Mouse (Mus musculus): ENCODE results near the gene Sec14l1. TPM values are rescaled to one million over a fixed set of nuclear protein-coding genes. Genes with fewer than 3 reads are reported as not detected.

Gene Sec14l1
- polyA plus RNA-seq, 1 experiment from 2014 or later: 18.0 TPM

Small RNA genes within 50 kb of the gene (microRNA-seq; reads per million reads assigned to microRNA genes)
- gene Gm24323 (not detected), gene Mir6516 (1.3 reads per million)

Other genes starting within 250 kb of the Sec14l1 start
- not detected in 2 replicates for gene Mgat5b, start 196.3 kb upstream of the Sec14l1 start, polyA plus RNA-seq (2015; fragmentation: Nextera tagmentation; extraction: Ambion mirVana)
- 41.0 and 41.9 TPM in 2 replicates for gene Sept9, start 84.5 kb downstream of the Sec14l1 start, polyA plus RNA-seq (2015; fragmentation: Nextera tagmentation; extraction: Ambion mirVana)